Mouse (Mus musculus): ENCODE data around the gene Ttll8. TPM values are rescaled to one million over a fixed set of nuclear protein-coding genes. Genes with fewer than 3 reads are reported as not detected.

Gene Ttll8
- polyA plus RNA-seq, 1 experiment from 2014 or later: not detected

GRCm38 (mm10) chr15:88917126-88917525 is 37.1 kb downstream of the Ttll8 start:
- Histone ChIP-seq H3K4me2 (no peak overlapping the region), H3K36me3 (ENCODE audit: control insufficient read depth, insufficient read depth, low read length) (no peaks in the 10 kb centered on the region), H3K4me3 (ENCODE audit: low read depth, low read length) (no peak overlapping the region), H3K9ac (ENCODE audit: low read depth, low read length) (no peak overlapping the region), H3K4me1 (ENCODE audit: control insufficient read depth, insufficient read depth, low read length) (no peaks in the 10 kb centered on the region), H3K27ac (ENCODE audit: low read depth, low read length) (no peak overlapping the region), H3K27me3 (ENCODE audit: control insufficient read depth, insufficient read depth, low read length) (no peaks in the 10 kb centered on the region), H3K9me3 (replicated peaks; ENCODE audit: control insufficient read depth, low read length) (no peaks in the 10 kb centered on the region)
- ATAC-seq (replicated peaks; ENCODE audit: insufficient number of reproducible peaks, low FRiP score, low TSS enrichment): no peak
- WGBS (ENCODE audit: insufficient replicate concordance): 80% methylated on average over 8 of the region's 8 CpGs

GRCm38 (mm10) chr15:88916366-88916765 is 37.9 kb downstream of the Ttll8 start:
- H3K27ac ChIP-seq (ENCODE audit: low read depth, low read length): no peak overlapping the region
- WGBS (ENCODE audit: insufficient replicate concordance): 38% methylated on average over 3 of the region's 3 CpGs

DNA sequence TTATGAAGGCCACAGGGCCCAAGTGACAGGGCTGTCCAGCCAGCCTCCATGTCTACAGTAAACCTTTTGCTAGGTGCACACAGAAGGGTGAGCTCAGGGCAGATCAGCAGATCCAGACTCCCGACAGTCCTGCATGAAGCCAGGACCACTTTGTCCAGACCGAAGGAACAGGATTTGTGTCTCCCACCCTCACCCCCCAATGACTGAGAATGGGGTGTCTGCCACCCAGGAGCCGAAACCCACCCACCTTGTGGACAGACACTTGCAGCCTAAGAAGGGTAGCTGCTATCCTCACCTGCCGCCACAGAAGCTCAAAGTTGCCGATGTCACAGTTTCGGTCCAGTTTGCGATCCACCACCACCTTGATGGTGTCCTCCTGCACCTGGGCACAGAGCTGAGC is 39.2 kb downstream of the Ttll8 start:
- Histone ChIP-seq H3K36me3 (ENCODE audit: control insufficient read depth, insufficient read depth, low read length) (no peaks in the 10 kb centered on the region), H3K9me3 (replicated peaks; ENCODE audit: control insufficient read depth, low read length) (no peaks in the 10 kb centered on the region), H3K27me3 (ENCODE audit: control insufficient read depth, insufficient read depth, low read length) (no peaks in the 10 kb centered on the region), H3K4me2 (no peak overlapping the region), H3K27ac (ENCODE audit: low read depth, low read length) (no peak overlapping the region), H3K4me3 (ENCODE audit: low read depth, low read length) (no peak overlapping the region), H3K9ac (ENCODE audit: low read depth, low read length) (no peak overlapping the region), H3K4me1 (ENCODE audit: control insufficient read depth, insufficient read depth, low read length) (no peaks in the 10 kb centered on the region)
- ATAC-seq (replicated peaks; ENCODE audit: insufficient number of reproducible peaks, low FRiP score, low TSS enrichment): no peak
- 88% methylated on average over 7 of the region's 7 CpGs for WGBS (ENCODE audit: insufficient replicate concordance)

More at GRCm38 (mm10) chr15:88916366-88916765, 37.9 kb downstream of the Ttll8 start:
- H3K9ac ChIP-seq (ENCODE audit: low read depth, low read length): no peak overlapping the region
- H3K4me1 ChIP-seq (ENCODE audit: control insufficient read depth, insufficient read depth, low read length): no peaks in the 10 kb centered on the region
- no peaks in the 10 kb centered on the region for H3K36me3 ChIP-seq (ENCODE audit: control insufficient read depth, insufficient read depth, low read length)
- H3K4me3 ChIP-seq (ENCODE audit: low read depth, low read length): no peak overlapping the region
- H3K4me2 ChIP-seq: no peak overlapping the region
- ATAC-seq (replicated peaks; ENCODE audit: insufficient number of reproducible peaks, low FRiP score, low TSS enrichment): no peak
- H3K9me3 ChIP-seq (replicated peaks; ENCODE audit: control insufficient read depth, low read length): no peaks in the 10 kb centered on the region
- no peaks in the 10 kb centered on the region for H3K27me3 ChIP-seq (ENCODE audit: control insufficient read depth, insufficient read depth, low read length)

DNA sequence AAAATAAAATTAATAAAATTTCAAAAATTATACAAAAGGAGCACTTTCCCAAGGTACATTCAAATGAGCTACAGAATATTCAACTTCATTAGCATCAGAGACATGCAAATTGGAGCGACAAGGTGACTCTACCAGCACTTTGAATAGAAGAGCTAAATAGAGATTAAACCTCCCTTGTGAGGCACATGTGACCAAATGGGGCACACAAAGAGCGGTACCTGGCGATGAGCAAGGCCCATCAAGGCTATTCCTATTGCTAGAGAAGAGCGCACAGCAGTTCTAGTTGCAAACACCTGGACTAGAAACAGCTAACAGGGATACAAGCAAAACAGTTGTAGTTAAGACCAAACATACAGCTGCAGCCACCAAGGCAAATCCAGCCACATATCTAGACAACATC is 47.9 kb downstream of the Ttll8 start:
- H3K4me2 ChIP-seq: no peak overlapping the region
- 70% methylated on average over 4 of the region's 4 CpGs for WGBS (ENCODE audit: insufficient replicate concordance)
- H3K9me3 ChIP-seq (replicated peaks; ENCODE audit: control insufficient read depth, low read length): no peaks in the 10 kb centered on the region
- H3K9ac ChIP-seq (ENCODE audit: low read depth, low read length): no peak overlapping the region
- no peak overlapping the region for H3K4me3 ChIP-seq (ENCODE audit: low read depth, low read length)
- no peak for ATAC-seq (replicated peaks; ENCODE audit: insufficient number of reproducible peaks, low FRiP score, low TSS enrichment)
- H3K36me3 ChIP-seq (ENCODE audit: control insufficient read depth, insufficient read depth, low read length): no peaks in the 10 kb centered on the region
- no peaks in the 10 kb centered on the region for H3K4me1 ChIP-seq (ENCODE audit: control insufficient read depth, insufficient read depth, low read length)
- H3K27ac ChIP-seq (ENCODE audit: low read depth, low read length): no peak overlapping the region
- H3K27me3 ChIP-seq (ENCODE audit: control insufficient read depth, insufficient read depth, low read length): 0 out of 2 replicates have a peak, but pooled peaks cover 2% of the 10 kb centered on the region

- Histone ChIP-seq H3K9me3 (replicated peaks; ENCODE audit: control insufficient read depth, low read length) (no peaks in the 10 kb centered on the region), H3K4me2 (no peak overlapping the region), H3K4me3 (ENCODE audit: low read depth, low read length) (no peak overlapping the region), H3K9ac (ENCODE audit: low read depth, low read length) (no peak overlapping the region), H3K4me1 (ENCODE audit: control insufficient read depth, insufficient read depth, low read length) (no peaks in the 10 kb centered on the region), H3K27me3 (ENCODE audit: control insufficient read depth, insufficient read depth, low read length) (0 out of 2 replicates have a peak, but pooled peaks cover 2% of the 10 kb centered on the region), H3K36me3 (ENCODE audit: control insufficient read depth, insufficient read depth, low read length) (no peaks in the 10 kb centered on the region), H3K27ac (ENCODE audit: low read depth, low read length) (no peak overlapping the region)
- ATAC-seq (replicated peaks; ENCODE audit: insufficient number of reproducible peaks, low FRiP score, low TSS enrichment): no peak
- WGBS (ENCODE audit: insufficient replicate concordance): 77% methylated on average over 14 of the region's 14 CpGs
These were observed 50.0 kb downstream of the Ttll8 start for GRCm38 (mm10) chr15:88904056-88904811.

DNA sequence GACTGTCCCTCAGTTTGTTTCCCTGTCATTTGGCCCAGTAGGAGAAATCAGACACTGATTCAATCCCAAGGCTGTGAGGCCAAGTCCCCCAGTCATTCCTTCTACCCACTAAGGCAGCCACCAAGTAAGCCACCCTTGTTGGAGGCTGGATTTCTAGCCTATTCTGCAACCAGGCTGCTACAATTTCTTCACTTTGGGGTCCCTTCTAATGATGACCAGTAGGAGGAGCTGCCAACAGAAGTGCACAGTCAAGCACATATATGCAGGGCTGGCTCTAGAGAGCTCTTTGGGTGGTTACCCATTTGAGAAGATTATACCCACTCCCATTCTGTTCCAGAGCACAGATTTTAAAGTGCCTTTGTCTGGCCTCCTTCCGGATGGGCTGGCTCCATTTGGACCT is 51.1 kb downstream of the Ttll8 start:
- no peak for ATAC-seq (replicated peaks; ENCODE audit: insufficient number of reproducible peaks, low FRiP score, low TSS enrichment)
- Histone ChIP-seq H3K27ac (ENCODE audit: low read depth, low read length) (no peak overlapping the region), H3K4me2 (no peak overlapping the region), H3K4me1 (ENCODE audit: control insufficient read depth, insufficient read depth, low read length) (no peaks in the 10 kb centered on the region), H3K4me3 (ENCODE audit: low read depth, low read length) (no peak overlapping the region), H3K9me3 (replicated peaks; ENCODE audit: control insufficient read depth, low read length) (no peaks in the 10 kb centered on the region), H3K9ac (ENCODE audit: low read depth, low read length) (no peak overlapping the region), H3K27me3 (ENCODE audit: control insufficient read depth, insufficient read depth, low read length) (0 out of 2 replicates have a peak, but pooled peaks cover 2% of the 10 kb centered on the region), H3K36me3 (ENCODE audit: control insufficient read depth, insufficient read depth, low read length) (no peaks in the 10 kb centered on the region)
- WGBS (ENCODE audit: insufficient replicate concordance): 80% methylated on average over 1 of the region's 1 CpGs

DNA sequence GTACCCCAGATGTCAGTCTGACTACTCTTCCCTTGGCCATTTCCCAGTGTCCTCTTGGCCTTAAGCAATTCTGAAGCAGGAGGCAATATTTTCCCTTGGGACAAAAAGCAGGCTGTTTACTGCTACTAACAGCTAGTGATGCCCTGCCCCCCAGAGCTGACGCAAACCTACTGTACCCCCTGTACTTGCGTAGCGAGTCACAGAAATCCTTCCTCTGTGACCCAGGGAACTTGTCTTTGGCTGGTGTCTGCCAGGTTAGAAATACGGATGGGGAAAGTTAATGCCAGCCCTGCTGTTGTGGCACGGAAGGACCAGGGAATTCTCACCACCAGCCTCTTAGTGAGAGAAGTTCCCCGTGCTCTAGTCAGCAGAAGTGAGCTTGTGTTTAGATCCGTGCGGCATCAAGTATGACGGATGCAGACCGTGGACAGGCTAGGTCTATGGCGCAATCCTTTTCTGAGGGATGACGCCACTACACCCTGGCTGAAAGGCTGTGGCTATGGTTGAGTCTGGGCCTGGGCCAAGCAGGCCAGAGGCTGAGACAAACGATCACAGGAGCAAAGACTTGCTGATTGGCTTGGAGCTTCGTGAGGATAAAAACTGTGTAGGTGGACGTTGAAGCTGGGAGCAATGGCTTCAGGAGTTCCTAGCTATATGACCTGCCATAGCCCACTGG is 51.9 kb downstream of the Ttll8 start:
- Histone ChIP-seq H3K4me1 (ENCODE audit: control insufficient read depth, insufficient read depth, low read length) (no peaks in the 10 kb centered on the region), H3K4me2 (no peak overlapping the region), H3K9ac (ENCODE audit: low read depth, low read length) (no peak overlapping the region), H3K9me3 (replicated peaks; ENCODE audit: control insufficient read depth, low read length) (no peaks in the 10 kb centered on the region), H3K4me3 (ENCODE audit: low read depth, low read length) (no peak overlapping the region), H3K36me3 (ENCODE audit: control insufficient read depth, insufficient read depth, low read length) (no peaks in the 10 kb centered on the region), H3K27me3 (ENCODE audit: control insufficient read depth, insufficient read depth, low read length) (0 out of 2 replicates have a peak, but pooled peaks cover 2% of the 10 kb centered on the region), H3K27ac (ENCODE audit: low read depth, low read length) (no peak overlapping the region)
- 83% methylated on average over 15 of the region's 15 CpGs for WGBS (ENCODE audit: insufficient replicate concordance)
- ATAC-seq (replicated peaks; ENCODE audit: insufficient number of reproducible peaks, low FRiP score, low TSS enrichment): no peak

- no peaks in the 10 kb centered on the region; the same call in 1 of the 2 replicates for H3K27me3 ChIP-seq (ENCODE audit: control insufficient read depth, insufficient read depth, low read length)
- WGBS (ENCODE audit: insufficient replicate concordance): 73% methylated on average over 10 of the region's 10 CpGs
- no peak overlapping the region for H3K4me2 ChIP-seq
- no peaks in the 10 kb centered on the region for H3K36me3 ChIP-seq (ENCODE audit: control insufficient read depth, insufficient read depth, low read length)
- no peaks in the 10 kb centered on the region for H3K9me3 ChIP-seq (replicated peaks; ENCODE audit: control insufficient read depth, low read length)
- no peak for ATAC-seq (replicated peaks; ENCODE audit: insufficient number of reproducible peaks, low FRiP score, low TSS enrichment)
- H3K27ac ChIP-seq (ENCODE audit: low read depth, low read length): no peak overlapping the region
- H3K4me1 ChIP-seq (ENCODE audit: control insufficient read depth, insufficient read depth, low read length): no peaks in the 10 kb centered on the region
- H3K4me3 ChIP-seq (ENCODE audit: low read depth, low read length): no peak overlapping the region
- no peak overlapping the region for H3K9ac ChIP-seq (ENCODE audit: low read depth, low read length)
These were observed 57.8 kb downstream of the Ttll8 start for GRCm38 (mm10) chr15:88896341-88896980.

Measured in heart, embryonic 11.5 days (tissue).